Mouse (Mus musculus) testis, adult 2 months (tissue): ENCODE data around the gene Plcd4. TPM values are rescaled to one million over a fixed set of nuclear protein-coding genes. Genes with fewer than 3 reads are reported as not detected.
"Not testable (repeated sequence)": the region's sequence is repeated elsewhere in the genome, so short reads cannot be mapped to it uniquely, and the experiment has no call there.

Source experiments
- H3K27ac ChIP-seq: fragments of 200-500 bp; 2 replicates; pipeline ENCODE4 v1.5.1; 2012; ENCODE audit warnings: low read depth, low read length; ENCODE audit not compliant: control insufficient read depth, insufficient read depth
- H3K27me3 ChIP-seq: fragments of 200-500 bp; 2 replicates; pipeline ENCODE4 v1.6.1; 2012; ENCODE audit warnings: mild to moderate bottlenecking, low read length, moderate library complexity; ENCODE audit not compliant: control insufficient read depth, insufficient read depth
- H3K36me3 ChIP-seq: fragments of 200-500 bp; 2 replicates; pipeline ENCODE4 v1.6.1; 2012; ENCODE audit warnings: mild to moderate bottlenecking, low read length; ENCODE audit not compliant: control insufficient read depth, insufficient read depth
- H3K4me1 ChIP-seq: fragments of 200-500 bp; 2 replicates; pipeline ENCODE4 v1.6.1; 2012; ENCODE audit warnings: low read length; ENCODE audit not compliant: control insufficient read depth, insufficient read depth
- H3K4me3 ChIP-seq: fragments of 200-500 bp; 2 replicates; pipeline ENCODE4 v1.5.1; 2012; ENCODE audit warnings: low read depth, mild to moderate bottlenecking, low read length, moderate library complexity, mixed read lengths; ENCODE audit not compliant: control insufficient read depth
- CTCF ChIP-seq: fragments of 200-500 bp; IDR thresholded peaks from 2 replicates; pipeline ENCODE4 v1.5.1; 2012; ENCODE audit warnings: low read depth, mild to moderate bottlenecking, inconsistent platforms, low read length, moderate library complexity; ENCODE audit not compliant: control insufficient read depth, insufficient read depth, insufficient replicate concordance
- POLR2A ChIP-seq: fragments of 200-500 bp; IDR thresholded peaks from 2 replicates; pipeline ENCODE4 v1.6.1; 2012; ENCODE audit warnings: low read depth, mild to moderate bottlenecking, inconsistent platforms, low read length, moderate library complexity; ENCODE audit not compliant: control insufficient read depth
- polyA plus RNA-seq: library from polyadenylated mRNA; depleted of rRNA; stranded (reverse); fragments of >200 nt; gene quantifications from 2 replicates; pipeline ENCODE4 v1.2.3, GENCODE M21; 2012; rRNA removed

The Plcd4 gene
- polyA plus RNA-seq: 69.7 and 84.0 TPM in 2 replicates

DNA sequence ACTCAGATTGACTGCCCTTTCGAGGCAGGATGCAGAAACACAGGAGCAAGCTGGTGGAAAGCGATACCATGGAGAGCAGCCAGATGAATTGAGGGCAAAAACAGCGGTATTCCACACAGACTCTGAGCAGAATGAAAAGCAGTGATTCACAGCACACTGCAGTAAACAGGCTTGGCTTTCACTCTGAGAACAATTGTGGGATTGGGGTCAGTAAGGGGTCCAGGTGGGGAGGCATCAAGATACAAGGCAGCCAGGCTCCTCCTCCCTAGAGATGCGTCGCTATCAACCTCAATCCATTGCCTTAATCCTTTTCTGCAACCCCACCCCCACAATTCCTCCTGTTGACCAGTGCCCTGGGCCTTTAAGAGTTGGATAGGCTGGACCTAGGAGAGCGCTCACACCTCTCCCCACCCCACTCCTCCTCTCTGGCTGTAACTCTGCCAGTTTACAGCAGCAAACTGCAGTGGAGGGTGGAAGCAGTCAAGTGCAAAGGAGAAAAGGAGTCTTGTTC is at the start of gene Plcd4:
TSS of gene Plcd4 (plus strand) at position 438 of the 511 bp plus-strand sequence.
- Histone ChIP-seq H3K4me3 (peak within 1 kb of the TSS; percentile 89), H3K27me3 (no peaks in the 10 kb centered on the region), H3K36me3 (no peaks in the 10 kb centered on the region; the same call in 1 of the 2 replicates), H3K4me1 (peaks cover 4% of the 10 kb centered on the region), H3K27ac (peak within 1 kb of the TSS; percentile 47)
- TF ChIP-seq POLR2A (no peak), CTCF (no peak)

DNA sequence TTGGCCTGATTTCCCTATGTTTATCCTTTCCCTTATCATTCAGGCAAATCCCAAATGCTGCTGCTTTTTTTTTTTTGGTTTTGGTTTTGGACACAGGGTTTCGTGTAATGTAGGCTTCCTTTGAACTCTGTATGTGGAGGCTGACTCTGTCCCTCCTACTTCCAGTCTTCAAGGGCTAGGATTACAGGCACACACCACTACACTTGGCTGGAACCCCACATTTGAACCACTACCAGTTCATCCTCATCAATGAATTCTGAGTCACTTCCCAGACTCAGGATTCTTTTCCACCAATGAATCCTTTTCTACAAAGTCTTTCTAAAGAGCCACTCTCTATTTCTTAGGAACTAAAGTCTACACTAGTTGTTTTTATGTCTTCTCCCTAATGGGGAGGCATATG is 41.6 kb upstream of the Plcd4 start:
- no peak overlapping the region for H3K4me3 ChIP-seq
- TF ChIP-seq POLR2A: no peak
- TF ChIP-seq CTCF: no peak

DNA sequence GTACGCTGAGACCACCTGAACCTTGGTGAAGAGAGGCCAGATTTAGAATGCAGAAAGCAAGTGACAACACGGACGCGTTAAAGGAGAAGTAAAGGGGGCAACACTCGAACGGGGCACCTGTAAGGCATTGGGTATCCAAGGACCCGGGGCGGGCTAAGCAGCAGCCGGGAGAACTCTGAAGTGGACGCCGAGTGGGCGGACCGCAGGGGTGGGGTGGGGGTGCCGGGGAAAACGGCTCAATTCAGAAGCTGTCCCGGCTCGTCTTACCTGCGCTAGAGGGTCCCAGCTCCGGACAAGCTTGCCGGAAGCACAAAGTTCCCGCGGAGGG is 37.3 kb upstream of the Plcd4 start:
- no peaks in the 10 kb centered on the region for H3K27me3 ChIP-seq
- TF ChIP-seq CTCF (no peak), POLR2A (no peak)
- H3K27ac ChIP-seq: peak overlapping the region; percentile 73
- peak overlapping the region; percentile 97 for H3K4me3 ChIP-seq
- no peaks in the 10 kb centered on the region; the same call in 1 of the 2 replicates for H3K4me1 ChIP-seq
- no peaks in the 10 kb centered on the region for H3K36me3 ChIP-seq

More for the DNA sequence above, 41.6 kb upstream of the Plcd4 start:
- H3K36me3 ChIP-seq: no peaks in the 10 kb centered on the region
- no peak overlapping the region for H3K27ac ChIP-seq
- H3K4me1 ChIP-seq: no peaks in the 10 kb centered on the region
- H3K27me3 ChIP-seq: no peaks in the 10 kb centered on the region

DNA sequence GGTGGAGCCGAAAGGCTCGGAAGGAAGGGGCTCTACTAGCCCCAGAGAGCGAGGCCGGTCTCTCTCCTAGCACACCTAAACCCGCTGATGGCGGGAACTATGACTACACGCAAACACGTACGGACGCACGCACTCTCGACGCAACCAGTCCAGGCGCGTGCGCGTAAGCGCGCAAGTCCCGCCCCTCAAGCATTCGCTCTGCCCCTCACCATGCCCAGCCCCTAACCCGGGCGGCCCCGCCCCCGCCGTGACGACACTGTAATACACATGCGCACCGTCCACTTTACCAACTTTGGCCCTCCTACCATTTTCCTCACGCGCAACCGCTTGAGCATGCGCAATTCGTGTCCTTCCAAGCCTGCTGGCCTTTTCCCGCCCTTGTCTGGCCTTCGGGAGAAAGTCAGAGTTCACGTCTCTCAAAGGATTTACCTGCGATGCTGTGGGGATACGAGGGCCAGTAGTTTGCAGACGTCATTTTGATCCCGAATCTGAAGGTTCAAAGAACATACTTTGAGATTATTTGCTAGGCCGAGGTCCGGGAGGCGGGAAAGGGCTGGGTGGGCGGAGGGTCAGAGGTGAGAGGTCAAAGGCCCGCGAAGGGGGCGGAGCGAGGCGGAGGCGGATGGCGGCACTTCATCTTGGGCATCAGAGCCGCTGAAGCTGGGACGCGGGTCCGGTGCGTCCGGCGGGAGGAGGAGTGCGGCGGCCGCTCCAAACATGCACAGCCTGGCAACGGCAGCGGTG is 36.8 kb upstream of the Plcd4 start, which contains the start of gene Cnot9:
TSS of gene Cnot9 (plus strand) at position 338 of the 744 bp plus-strand sequence.
- TF ChIP-seq POLR2A: peak; percentile 87
- no peak for TF ChIP-seq CTCF
- peak within 1 kb of the TSS; percentile 97 for H3K4me3 ChIP-seq
- H3K36me3 ChIP-seq: no peaks in the 10 kb centered on the region
- no peaks in the 10 kb centered on the region for H3K27me3 ChIP-seq
- H3K27ac ChIP-seq: peak within 1 kb of the TSS; percentile 99
- H3K4me1 ChIP-seq: no peaks in the 10 kb centered on the region; the same call in 1 of the 2 replicates

DNA sequence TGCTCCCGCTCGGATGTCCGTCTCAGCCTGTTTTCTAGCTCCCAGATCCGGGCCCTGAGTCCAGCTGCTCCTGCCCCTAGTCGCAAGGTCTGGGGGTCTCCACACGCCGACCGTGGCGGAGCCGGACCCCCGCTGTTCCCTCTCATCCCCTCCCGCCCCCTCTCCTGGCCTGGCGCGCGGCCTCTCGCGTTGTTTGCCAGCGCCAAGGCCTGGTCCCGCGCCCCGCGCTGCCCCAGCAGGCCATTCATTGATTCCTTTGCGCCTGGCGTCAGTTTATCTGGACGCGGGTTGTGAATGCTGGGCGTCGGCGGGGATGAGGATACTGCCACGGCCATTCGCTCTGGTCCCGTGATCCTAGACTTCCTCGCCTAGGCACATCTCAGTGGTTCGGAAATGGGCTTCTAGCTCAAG is 36.2 kb upstream of the Plcd4 start:
- peak overlapping the region; percentile 97 for H3K4me3 ChIP-seq
- H3K4me1 ChIP-seq: no peaks in the 10 kb centered on the region; the same call in 1 of the 2 replicates
- TF ChIP-seq POLR2A (peak; percentile 68), CTCF (no peak; the same call in 1 of the 2 replicates)
- peak overlapping the region; percentile 99 for H3K27ac ChIP-seq
- H3K36me3 ChIP-seq: no peaks in the 10 kb centered on the region
- H3K27me3 ChIP-seq: no peaks in the 10 kb centered on the region

DNA sequence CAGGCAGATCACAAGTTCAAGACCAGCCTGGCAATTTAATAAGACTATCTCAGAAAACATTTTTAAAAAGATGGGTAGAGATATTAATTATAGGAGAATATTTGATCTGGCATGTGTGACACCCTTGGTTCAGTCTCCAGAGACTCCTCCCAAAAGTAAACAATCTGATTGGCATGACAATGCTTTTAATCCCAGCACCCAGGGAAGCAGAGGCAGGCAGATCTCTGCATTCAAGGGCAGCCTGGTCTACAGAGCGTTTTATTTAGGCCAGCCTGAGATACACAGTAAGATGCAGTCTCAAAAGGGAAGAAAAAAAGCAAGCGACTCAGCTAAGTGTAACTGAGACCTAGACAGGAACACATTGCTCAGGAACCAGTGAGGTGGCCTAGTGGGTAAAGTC is 34.9 kb upstream of the Plcd4 start:
- peak overlapping the region; percentile 27; the same call in 1 of the 2 replicates for H3K4me3 ChIP-seq
- TF ChIP-seq CTCF: no peak
- no peak for TF ChIP-seq POLR2A
- no peaks in the 10 kb centered on the region for H3K27me3 ChIP-seq
- no peaks in the 10 kb centered on the region for H3K36me3 ChIP-seq
- no peak overlapping the region for H3K27ac ChIP-seq
- H3K4me1 ChIP-seq: no peaks in the 10 kb centered on the region; the same call in 1 of the 2 replicates

DNA sequence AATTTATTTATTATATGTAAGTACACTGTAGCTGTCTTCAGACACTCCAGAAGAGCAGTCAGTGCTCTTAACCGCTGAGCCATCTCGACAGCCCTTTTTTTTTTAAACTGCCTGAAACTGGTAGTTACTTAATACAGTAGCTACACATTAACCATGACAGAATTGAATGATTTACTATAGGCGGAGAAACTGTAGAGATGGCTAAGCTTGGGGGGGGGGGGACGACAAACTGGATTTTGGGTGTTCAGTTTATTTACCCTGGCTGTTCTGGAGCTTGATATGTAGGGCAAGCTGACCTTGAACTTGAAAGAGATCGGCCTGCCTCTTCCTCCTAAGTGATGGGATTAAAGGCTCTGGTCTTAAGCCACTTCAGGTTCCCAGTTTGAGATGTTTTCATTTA is 31.4 kb upstream of the Plcd4 start:
- TF ChIP-seq CTCF (no peak), POLR2A (no peak)
- Histone ChIP-seq H3K27ac (no peak overlapping the region), H3K4me3 (no peak overlapping the region), H3K36me3 (no peaks in the 10 kb centered on the region), H3K27me3 (no peaks in the 10 kb centered on the region), H3K4me1 (no peaks in the 10 kb centered on the region; the same call in 1 of the 2 replicates)

DNA sequence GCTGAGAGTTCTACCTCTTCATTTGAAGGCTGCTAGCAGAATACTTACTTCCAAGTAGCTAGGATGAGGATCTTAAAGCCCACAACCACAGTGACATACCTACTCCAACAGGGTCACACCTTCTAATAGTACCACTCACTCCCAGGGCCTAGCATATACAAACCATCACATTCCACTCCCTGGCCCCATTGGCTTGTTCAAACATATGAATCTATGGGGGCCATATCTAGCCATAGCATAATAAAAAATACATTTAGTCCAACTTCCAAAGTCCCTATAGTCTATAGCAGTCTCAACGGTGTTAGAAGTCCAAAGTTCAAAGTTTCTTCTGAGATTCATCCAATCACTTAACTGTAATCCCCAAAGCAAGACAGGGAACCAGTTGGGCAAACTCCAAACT is 29.7 kb upstream of the Plcd4 start:
- H3K27ac ChIP-seq, H3K36me3 ChIP-seq, H3K4me1 ChIP-seq, H3K4me3 ChIP-seq, H3K27me3 ChIP-seq: not testable (repeated sequence)
